Mouse (Mus musculus): ENCODE results near the gene Polr3gl. TPM values are rescaled to one million over a fixed set of nuclear protein-coding genes. Genes with fewer than 3 reads are reported as not detected.
A peak's percentile ranks its signal among the peaks of the same experiment; 100 is the strongest.

The Polr3gl gene
- polyA plus RNA-seq, 1 experiment from 2014 or later: 26.5 TPM

GRCm38 (mm10) chr3:96566661-96567450 lies 27.1 kb downstream of the Polr3gl start:
- no peak for ATAC-seq
- Histone ChIP-seq H3K27ac (no peak overlapping the region), H3K4me2 (replicated peaks) (no peak overlapping the region), H3K9me3 (no peaks in the 10 kb centered on the region), H3K4me1 (replicated peaks) (peaks cover 18% of the 10 kb centered on the region), H3K4me3 (replicated peaks) (no peak overlapping the region), H3K9ac (no peak overlapping the region), H3K36me3 (no peaks in the 10 kb centered on the region), H3K27me3 (replicated peaks) (no peaks in the 10 kb centered on the region)
- WGBS: 73% methylated on average over 8 of the region's 8 CpGs

DNA sequence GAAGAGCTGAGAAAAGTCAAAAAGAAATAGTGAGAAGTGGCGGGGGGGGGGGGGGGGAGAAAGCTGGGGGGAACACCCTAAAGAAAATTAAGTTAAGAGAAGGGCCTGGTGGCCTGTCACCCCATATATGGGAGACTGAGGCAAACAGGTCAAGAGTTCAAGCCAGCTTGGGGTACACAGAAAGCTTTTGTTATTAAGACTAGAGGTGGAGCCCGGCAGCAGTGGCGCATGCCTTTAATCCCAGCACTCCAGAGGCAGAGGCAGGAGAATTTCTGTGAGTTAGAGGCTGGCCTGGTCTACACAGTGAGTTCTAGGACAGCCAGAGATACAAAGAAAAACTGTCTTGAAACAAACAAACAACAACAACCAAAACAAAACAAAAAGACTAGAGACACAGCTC lies 28.9 kb downstream of the Polr3gl start:
- H3K4me3 ChIP-seq (replicated peaks): no peak overlapping the region
- H3K27ac ChIP-seq: peak overlapping the region; percentile 81; the same call in 1 of the 2 replicates
- no peak for ATAC-seq
- H3K4me2 ChIP-seq (replicated peaks): no peak overlapping the region
- no peak overlapping the region for H3K9ac ChIP-seq
- H3K9me3 ChIP-seq: no peaks in the 10 kb centered on the region
- 84% methylated on average over 2 of the region's 3 CpGs for WGBS
- peaks cover 9% of the 10 kb centered on the region; the same call in 1 of the 2 replicates for H3K36me3 ChIP-seq
- H3K4me1 ChIP-seq (replicated peaks): peaks cover 33% of the 10 kb centered on the region
- H3K27me3 ChIP-seq (replicated peaks): no peaks in the 10 kb centered on the region

GRCm38 (mm10) chr3:96564633-96565032 lies 29.3 kb downstream of the Polr3gl start:
- H3K27ac ChIP-seq: peak overlapping the region; percentile 81
- H3K4me1 ChIP-seq (replicated peaks): peaks cover 38% of the 10 kb centered on the region
- no peak overlapping the region for H3K9ac ChIP-seq
- ATAC-seq: no peak; the same call in none of the 2 replicates
- H3K36me3 ChIP-seq: peaks cover 9% of the 10 kb centered on the region; the same call in 1 of the 2 replicates
- no peak overlapping the region for H3K4me3 ChIP-seq (replicated peaks)
- H3K27me3 ChIP-seq (replicated peaks): no peaks in the 10 kb centered on the region
- WGBS: 43% methylated on average over 7 of the region's 7 CpGs
- H3K4me2 ChIP-seq (replicated peaks): peak overlapping the region; percentile 27
- no peaks in the 10 kb centered on the region for H3K9me3 ChIP-seq

DNA sequence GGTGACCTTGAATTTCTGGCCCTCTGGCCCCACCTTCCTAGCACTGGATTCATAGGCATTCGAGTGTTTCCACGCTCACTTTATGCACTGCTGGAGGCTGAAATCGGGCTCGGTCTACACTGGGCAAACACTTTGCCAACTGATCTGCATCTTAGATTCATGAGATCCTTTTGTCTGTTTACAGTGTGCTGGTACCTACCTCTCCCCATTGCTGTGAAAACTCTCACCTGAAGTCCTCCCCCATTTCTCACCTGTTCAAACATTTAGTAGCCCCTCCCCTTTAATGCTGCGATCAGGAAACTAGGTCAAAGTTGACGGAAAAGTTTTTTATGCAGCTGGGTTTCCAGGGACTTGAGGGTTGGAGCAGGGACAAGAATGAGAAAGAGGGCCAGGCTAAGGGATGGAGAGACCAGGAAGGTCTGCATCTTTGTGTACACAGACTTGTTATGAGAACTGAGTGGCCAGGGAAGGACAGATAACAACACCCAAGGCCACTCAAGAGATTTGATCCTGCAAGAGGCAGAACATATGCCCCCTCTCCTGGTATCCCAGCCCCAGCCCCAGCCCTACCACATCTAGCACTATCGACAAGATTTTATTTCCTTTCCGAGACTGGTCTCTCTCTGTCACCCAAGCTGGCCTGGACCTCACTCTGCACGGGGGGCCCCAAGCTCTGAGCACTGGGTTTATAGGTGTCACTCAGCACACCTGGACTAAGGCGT lies 29.9 kb downstream of the Polr3gl start:
- Histone ChIP-seq H3K4me1 (replicated peaks) (peaks cover 40% of the 10 kb centered on the region), H3K9ac (no peak overlapping the region), H3K9me3 (no peaks in the 10 kb centered on the region), H3K27ac (peak overlapping the region; percentile 81), H3K4me3 (replicated peaks) (no peak overlapping the region), H3K36me3 (peaks cover 9% of the 10 kb centered on the region; the same call in 1 of the 2 replicates), H3K27me3 (replicated peaks) (no peaks in the 10 kb centered on the region), H3K4me2 (replicated peaks) (peak overlapping the region; percentile 27)
- 39% methylated on average over 10 of the region's 10 CpGs for WGBS
- ATAC-seq: peak; percentile 52

DNA sequence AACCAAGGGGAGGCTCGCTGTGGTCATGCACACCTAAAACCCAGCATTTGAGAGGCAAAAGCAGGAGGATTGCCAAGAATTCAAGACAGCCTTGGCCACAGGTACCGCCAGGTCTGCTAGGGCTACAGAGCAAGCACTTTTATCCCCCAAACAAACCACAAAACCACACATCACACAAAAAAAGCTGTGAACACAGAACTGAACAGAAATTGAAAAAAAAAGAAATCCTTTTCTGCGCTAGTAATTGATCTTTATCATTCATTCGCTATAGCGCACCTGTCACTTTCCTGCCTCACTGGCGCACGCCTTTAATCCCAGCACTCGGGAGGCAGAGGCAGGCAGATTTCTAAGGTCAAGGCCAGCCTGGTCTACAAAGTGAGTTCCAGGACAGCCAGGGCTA lies 30.7 kb downstream of the Polr3gl start:
- H3K4me2 ChIP-seq (replicated peaks): no peak overlapping the region
- no peaks in the 10 kb centered on the region for H3K9me3 ChIP-seq
- no peak overlapping the region for H3K4me3 ChIP-seq (replicated peaks)
- H3K36me3 ChIP-seq: peaks cover 9% of the 10 kb centered on the region; the same call in 1 of the 2 replicates
- no peak overlapping the region for H3K9ac ChIP-seq
- no peak for ATAC-seq
- H3K27ac ChIP-seq: peak overlapping the region; percentile 29; the same call in 1 of the 2 replicates
- 90% methylated on average over 8 of the region's 8 CpGs for WGBS
- no peaks in the 10 kb centered on the region for H3K27me3 ChIP-seq (replicated peaks)
- peaks cover 40% of the 10 kb centered on the region for H3K4me1 ChIP-seq (replicated peaks)

DNA sequence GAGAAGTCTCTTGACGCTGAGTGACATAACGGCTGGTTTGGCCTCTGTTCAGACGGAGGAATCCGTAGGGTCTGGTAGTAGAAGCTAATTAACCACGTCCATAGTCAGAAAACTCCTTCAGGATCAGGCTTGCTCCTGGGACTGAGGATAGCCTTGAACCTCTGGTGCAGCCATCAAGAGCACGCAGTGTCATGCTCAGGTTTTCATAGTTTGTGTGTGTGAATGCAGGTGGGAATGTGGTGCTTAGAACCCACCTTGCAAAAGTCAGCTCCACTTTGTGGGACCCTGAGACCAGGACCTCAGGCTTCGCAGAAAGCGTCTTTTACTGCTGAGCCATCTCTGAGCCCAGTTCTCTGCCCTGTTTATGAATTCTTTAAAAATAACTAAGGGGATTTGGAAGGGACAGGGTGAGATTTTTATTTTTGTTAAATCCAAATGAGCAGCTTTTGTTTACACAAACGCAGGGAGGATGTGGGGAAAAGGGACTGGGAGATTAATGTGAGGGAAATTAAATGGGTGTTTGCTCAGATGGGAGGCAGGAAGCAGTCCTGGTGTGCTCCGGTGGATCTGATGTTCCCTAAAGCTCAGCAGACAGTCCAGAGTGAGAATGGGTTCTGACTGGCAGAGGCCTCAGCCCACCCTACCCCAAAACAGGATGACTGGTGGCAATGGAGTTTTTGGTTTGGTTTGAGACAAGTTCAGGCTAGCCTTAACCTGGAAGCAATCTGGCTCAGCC lies 31.9 kb downstream of the Polr3gl start:
- 36% methylated on average over 10 of the region's 10 CpGs for WGBS

DNA sequence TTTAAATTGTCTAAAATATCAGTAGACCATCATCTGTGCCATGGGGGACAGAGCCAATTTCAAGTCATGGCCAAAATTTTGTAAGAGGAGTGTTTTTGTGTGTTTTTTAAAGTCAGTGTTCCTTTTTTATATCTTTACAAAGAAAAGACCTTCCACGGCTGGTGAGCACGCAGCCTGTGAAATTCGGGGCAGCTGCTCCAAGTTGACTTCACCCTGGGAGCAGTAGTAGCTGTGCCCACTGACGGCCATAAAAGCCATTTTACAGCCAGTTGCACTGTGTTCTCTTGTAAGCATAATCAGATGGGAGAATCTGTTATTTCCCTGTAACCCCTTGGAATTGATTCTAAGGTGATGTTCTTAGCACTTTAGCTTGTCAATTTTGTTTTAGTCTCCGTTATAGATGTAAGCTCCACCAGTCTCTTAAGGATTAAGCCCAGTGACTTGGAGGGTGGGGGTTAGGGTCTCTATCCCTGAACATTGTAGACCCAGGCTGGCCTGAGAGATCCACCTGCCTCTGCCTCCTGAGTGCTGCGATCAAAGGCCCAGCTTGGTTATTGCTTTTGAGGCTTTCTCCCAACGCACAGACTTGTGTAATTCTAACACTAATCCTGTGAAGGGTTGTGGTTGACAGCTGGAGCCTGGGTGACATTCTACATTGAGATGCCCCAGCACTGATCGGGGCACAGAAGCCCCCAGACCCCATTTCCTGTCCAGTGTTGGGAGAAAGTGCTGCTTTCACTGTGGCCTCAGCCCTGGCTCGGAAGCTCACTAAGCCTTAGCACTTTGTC lies 32.9 kb downstream of the Polr3gl start:
- WGBS: 70% methylated on average over 9 of the region's 9 CpGs
- Histone ChIP-seq H3K27me3 (replicated peaks) (no peaks in the 10 kb centered on the region), H3K27ac (peak overlapping the region; percentile 46; the same call in 1 of the 2 replicates), H3K4me2 (replicated peaks) (peak overlapping the region; percentile 71), H3K36me3 (peaks cover 9% of the 10 kb centered on the region; the same call in 1 of the 2 replicates), H3K4me3 (replicated peaks) (peak overlapping the region; percentile 62), H3K4me1 (replicated peaks) (peaks cover 39% of the 10 kb centered on the region), H3K9ac (peak overlapping the region; percentile 76), H3K9me3 (no peaks in the 10 kb centered on the region)
- no peak for ATAC-seq

More for the DNA sequence above, 31.9 kb downstream of the Polr3gl start:
- peaks cover 40% of the 10 kb centered on the region for H3K4me1 ChIP-seq (replicated peaks)
- H3K4me3 ChIP-seq (replicated peaks): no peak overlapping the region
- H3K36me3 ChIP-seq: peaks cover 9% of the 10 kb centered on the region; the same call in 1 of the 2 replicates
- peak overlapping the region; percentile 38 for H3K4me2 ChIP-seq (replicated peaks)
- no peak overlapping the region for H3K9ac ChIP-seq
- no peak for ATAC-seq
- no peaks in the 10 kb centered on the region for H3K27me3 ChIP-seq (replicated peaks)
- H3K27ac ChIP-seq: peak overlapping the region; percentile 74
- no peaks in the 10 kb centered on the region for H3K9me3 ChIP-seq

DNA sequence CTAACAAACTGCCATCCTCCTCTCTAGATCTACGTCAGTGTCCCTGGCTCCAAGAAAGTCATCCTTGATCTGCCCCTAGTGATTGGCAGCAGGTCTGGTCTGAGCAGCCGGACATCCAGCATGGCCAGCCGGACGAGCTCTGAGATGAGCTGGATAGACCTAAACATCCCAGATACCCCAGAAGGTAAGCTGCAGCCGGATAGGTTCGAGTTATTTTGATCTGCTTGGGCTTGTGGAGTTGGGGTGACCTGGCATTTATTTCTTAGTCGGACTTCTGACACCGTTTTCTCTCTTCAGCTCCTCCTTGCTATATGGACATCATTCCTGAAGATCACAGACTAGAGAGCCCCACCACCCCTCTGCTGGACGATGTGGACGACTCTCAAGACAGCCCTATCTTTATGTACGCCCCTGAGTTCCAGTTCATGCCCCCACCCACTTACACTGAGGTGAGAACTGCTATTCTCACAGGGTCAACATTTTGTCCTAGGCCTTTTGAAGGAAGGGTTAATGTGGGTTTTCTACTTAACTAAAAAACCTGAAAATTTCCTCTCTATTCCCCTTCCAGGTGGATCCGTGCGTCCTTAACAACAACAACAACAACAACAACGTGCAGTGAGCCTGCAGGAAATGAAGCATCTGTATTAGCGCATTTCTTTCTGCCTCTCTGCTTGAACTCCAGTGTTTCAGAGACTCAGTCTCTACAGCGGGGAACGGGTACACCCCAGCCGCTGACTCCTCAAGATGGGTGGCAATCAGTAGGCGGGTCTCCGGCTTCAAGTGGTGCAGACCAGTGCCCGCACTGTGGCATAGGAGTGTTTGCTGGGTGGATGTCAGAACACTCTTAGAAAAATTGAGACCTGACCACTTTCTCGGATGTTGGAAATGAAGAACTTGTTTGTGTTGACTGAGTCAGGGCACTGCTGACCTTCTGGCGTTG lies 33.8 kb downstream of the Polr3gl start:
- ATAC-seq: no peak
- Histone ChIP-seq H3K36me3 (peaks cover 9% of the 10 kb centered on the region; the same call in 1 of the 2 replicates), H3K4me2 (replicated peaks) (peak overlapping the region; percentile 71), H3K9me3 (no peaks in the 10 kb centered on the region), H3K27me3 (replicated peaks) (no peaks in the 10 kb centered on the region), H3K4me1 (replicated peaks) (peaks cover 46% of the 10 kb centered on the region), H3K9ac (peak overlapping the region; percentile 76), H3K4me3 (replicated peaks) (peak overlapping the region; percentile 62), H3K27ac (peak overlapping the region; percentile 46; the same call in 1 of the 2 replicates)
- WGBS: 59% methylated on average over 23 of the region's 23 CpGs

- no peak for ATAC-seq
- H3K9me3 ChIP-seq: no peaks in the 10 kb centered on the region
- 49% methylated on average over 12 of the region's 12 CpGs for WGBS
Measured at GRCm38 (mm10) chr3:96559398-96559910, 34.5 kb downstream of the Polr3gl start.

GRCm38 (mm10) chr3:96558668-96559196 lies 35.2 kb downstream of the Polr3gl start:
- 16% methylated on average over 10 of the region's 10 CpGs for WGBS
- Histone ChIP-seq H3K36me3 (peaks cover 9% of the 10 kb centered on the region; the same call in 1 of the 2 replicates), H3K4me3 (replicated peaks) (peak overlapping the region; percentile 62), H3K27me3 (replicated peaks) (no peaks in the 10 kb centered on the region), H3K27ac (peak overlapping the region; percentile 92; the same call in 1 of the 2 replicates), H3K4me1 (replicated peaks) (peaks cover 44% of the 10 kb centered on the region), H3K9me3 (no peaks in the 10 kb centered on the region), H3K9ac (peak overlapping the region; percentile 76), H3K4me2 (replicated peaks) (peak overlapping the region; percentile 71)
- no peak for ATAC-seq

More at GRCm38 (mm10) chr3:96559398-96559910, 34.5 kb downstream of the Polr3gl start:
- Histone ChIP-seq H3K4me3 (replicated peaks) (peak overlapping the region; percentile 62), H3K27ac (peak overlapping the region; percentile 34; the same call in 1 of the 2 replicates), H3K4me2 (replicated peaks) (peak overlapping the region; percentile 71), H3K36me3 (peaks cover 9% of the 10 kb centered on the region; the same call in 1 of the 2 replicates), H3K27me3 (replicated peaks) (no peaks in the 10 kb centered on the region), H3K4me1 (replicated peaks) (peaks cover 48% of the 10 kb centered on the region), H3K9ac (peak overlapping the region; percentile 76)

Measured in intestine, embryonic 15.5 days (tissue).